Mouse (Mus musculus) neural tube, embryonic 14.5 days (tissue): ENCODE measurements around the gene Nudt4. TPM values are rescaled to one million over a fixed set of nuclear protein-coding genes. Genes with fewer than 3 reads are reported as not detected.
A peak's percentile ranks its signal among the peaks of the same experiment; 100 is the strongest.
"Not testable (repeated sequence)": the region's sequence is repeated elsewhere in the genome, so short reads cannot be mapped to it uniquely, and the experiment has no call there.

Experiments used
- ATAC-seq: fragments of 200-750 bp; cut with Nextera tagmentation; 2 replicates; pipeline ENCODE4 v1.8.0; 2017; ENCODE audit warnings: low read depth, mild to moderate bottlenecking, moderate TSS enrichment, moderate library complexity
- H3K27ac ChIP-seq: fragments of 300-500 bp; sonication (generic); 2 replicates; pipeline ENCODE4 v1.5.1; 2014; ENCODE audit warnings: low read depth, mild to moderate bottlenecking, control low read depth, low read length, moderate library complexity, mixed read lengths
- H3K27me3 ChIP-seq: fragments of 300-500 bp; sonication (generic); 2 replicates; pipeline ENCODE4 v1.6.1; 2014; ENCODE audit warnings: low read length; ENCODE audit not compliant: control insufficient read depth, insufficient read depth
- H3K36me3 ChIP-seq: fragments of 300-500 bp; sonication (generic); 2 replicates; pipeline ENCODE4 v1.6.1; 2014; ENCODE audit warnings: low read length, mixed read lengths; ENCODE audit not compliant: control insufficient read depth, insufficient read depth
- H3K4me1 ChIP-seq: fragments of 300-500 bp; sonication (generic); 2 replicates; pipeline ENCODE4 v1.6.1; 2014; ENCODE audit warnings: low read length; ENCODE audit not compliant: control insufficient read depth, insufficient read depth
- H3K4me2 ChIP-seq: fragments of 300-500 bp; sonication (generic); 2 replicates; pipeline ENCODE4 v1.6.1; 2014; ENCODE audit warnings: mild to moderate bottlenecking, low read depth, low read length, control low read depth
- H3K4me3 ChIP-seq: fragments of 300-500 bp; sonication (generic); 2 replicates; pipeline ENCODE4 v1.5.1; 2014; ENCODE audit warnings: low read depth, low read length, control low read depth, mixed read lengths
- H3K9ac ChIP-seq: fragments of 300-500 bp; sonication (generic); replicated peaks from 2 replicates; pipeline ENCODE4 v1.6.1; 2014; ENCODE audit warnings: low read depth, mild to moderate bottlenecking, control low read depth, low read length, mixed read lengths
- H3K9me3 ChIP-seq: fragments of 300-500 bp; sonication (generic); 2 replicates; pipeline ENCODE4 v1.6.1; 2016; ENCODE audit warnings: low read length; ENCODE audit not compliant: control insufficient read depth
- WGBS: fragments of 180-500 bp; shearing (Covaris S2); extraction: QIAGEN DNeasy Blood & Tissue Kit; methylation state at CpG from one replicate; pipeline ENCODE4 v1.1.7; 2014; 5-methylcytosine and 5-hydroxymethylcytosine counted together
- polyA plus RNA-seq: library from polyadenylated mRNA; unstranded; fragments of >200 nt; fragmentation: Nextera tagmentation; extraction: Ambion mirVana; gene quantifications from 2 replicates; pipeline ENCODE4 v1.2.1, GENCODE M21; 2014

The Nudt4 gene
- polyA plus RNA-seq, 1 experiment from 2014 or later, result 91.5 TPM

DNA sequence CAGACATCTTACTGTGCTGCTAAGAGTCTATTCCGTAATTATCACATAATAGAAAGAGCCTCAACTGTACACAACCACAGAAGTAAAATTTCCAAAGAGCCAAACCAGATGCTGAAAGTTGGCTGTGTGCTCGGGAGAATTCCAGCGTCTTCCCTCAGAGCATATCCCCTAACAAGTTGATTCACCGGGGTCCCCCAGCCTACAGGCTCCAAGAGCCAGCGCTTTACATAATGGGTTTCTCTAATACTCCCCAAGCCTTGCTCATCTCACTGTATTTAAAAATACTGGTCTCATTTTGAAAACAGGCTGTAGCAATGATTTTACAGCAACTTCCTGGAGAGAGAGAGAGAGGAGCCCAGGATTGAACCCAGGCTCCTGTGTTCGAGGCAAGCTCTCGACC is 2.3 kb downstream of the Nudt4 start:
- Histone ChIP-seq H3K27ac (no peak overlapping the region), H3K4me1 (peaks cover 16% of the 10 kb centered on the region; the same call in 1 of the 2 replicates)
- ATAC-seq, result no peak

GRCm38 (mm10) chr10:95560394-95560983 is 3.5 kb downstream of the Nudt4 start:
- H3K4me2 ChIP-seq, result 0 out of 2 replicates have a peak overlapping the region, but pooled peaks have one; percentile 1
- H3K36me3 ChIP-seq, result no peaks in the 10 kb centered on the region
- ATAC-seq, result no peak
- H3K4me3 ChIP-seq, result no peak overlapping the region
- 85% methylated on average over 9 of the region's 9 CpGs for WGBS
- no peaks in the 10 kb centered on the region for H3K9me3 ChIP-seq
- H3K9ac ChIP-seq, result no peak overlapping the region
- H3K4me1 ChIP-seq, result peaks cover 16% of the 10 kb centered on the region; the same call in 1 of the 2 replicates
- no peaks in the 10 kb centered on the region for H3K27me3 ChIP-seq
- H3K27ac ChIP-seq, result no peak overlapping the region

More for the DNA sequence above, 2.3 kb downstream of the Nudt4 start:
- Histone ChIP-seq H3K9me3 (no peaks in the 10 kb centered on the region), H3K4me3 (peak overlapping the region; percentile 93), H3K9ac (no peak overlapping the region), H3K4me2 (peak overlapping the region; percentile 61), H3K36me3 (no peaks in the 10 kb centered on the region), H3K27me3 (no peaks in the 10 kb centered on the region)
- WGBS, result 48% methylated on average over 7 of the region's 7 CpGs

- Histone ChIP-seq H3K9ac (no peak overlapping the region), H3K4me2 (no peak overlapping the region), H3K27ac (no peak overlapping the region), H3K9me3 (no peaks in the 10 kb centered on the region), H3K36me3 (no peaks in the 10 kb centered on the region), H3K4me1 (peaks cover 16% of the 10 kb centered on the region; the same call in 1 of the 2 replicates), H3K27me3 (no peaks in the 10 kb centered on the region), H3K4me3 (no peak overlapping the region)
- no peak for ATAC-seq
- WGBS, result 83% methylated on average over 7 of the region's 7 CpGs
Measured at GRCm38 (mm10) chr10:95559426-95559825, 4.5 kb downstream of the Nudt4 start.

DNA sequence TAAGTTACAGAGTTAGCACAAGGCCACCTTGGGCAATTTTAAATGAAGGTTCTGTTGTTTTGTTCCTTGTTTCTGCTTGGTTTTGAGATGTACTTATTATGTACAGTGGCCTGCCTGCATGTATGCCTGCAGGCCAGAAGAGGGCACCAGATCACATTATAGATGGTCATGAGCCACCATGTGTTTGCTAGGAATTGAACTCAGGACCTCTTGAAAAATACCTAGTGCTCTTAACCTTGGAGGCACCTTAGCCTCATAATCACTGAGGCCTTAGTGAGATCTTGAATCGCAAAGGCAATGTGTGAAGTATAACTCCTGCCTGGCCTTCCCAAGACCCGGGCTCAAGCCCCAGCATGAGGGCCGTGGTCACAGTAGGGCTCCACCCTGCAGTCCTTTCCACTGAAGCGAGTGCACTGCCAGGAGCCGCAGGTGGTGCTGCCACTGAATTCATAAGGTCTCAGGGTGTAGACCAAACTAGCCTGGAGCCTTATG is 6.6 kb downstream of the Nudt4 start:
- WGBS, result 82% methylated on average over 5 of the region's 5 CpGs
- Histone ChIP-seq H3K27ac (no peak overlapping the region), H3K4me3 (no peak overlapping the region), H3K27me3 (no peaks in the 10 kb centered on the region), H3K4me2 (no peak overlapping the region), H3K36me3 (no peaks in the 10 kb centered on the region), H3K9me3 (no peaks in the 10 kb centered on the region), H3K9ac (no peak overlapping the region), H3K4me1 (peaks cover 14% of the 10 kb centered on the region; the same call in 1 of the 2 replicates)
- ATAC-seq, result no peak

DNA sequence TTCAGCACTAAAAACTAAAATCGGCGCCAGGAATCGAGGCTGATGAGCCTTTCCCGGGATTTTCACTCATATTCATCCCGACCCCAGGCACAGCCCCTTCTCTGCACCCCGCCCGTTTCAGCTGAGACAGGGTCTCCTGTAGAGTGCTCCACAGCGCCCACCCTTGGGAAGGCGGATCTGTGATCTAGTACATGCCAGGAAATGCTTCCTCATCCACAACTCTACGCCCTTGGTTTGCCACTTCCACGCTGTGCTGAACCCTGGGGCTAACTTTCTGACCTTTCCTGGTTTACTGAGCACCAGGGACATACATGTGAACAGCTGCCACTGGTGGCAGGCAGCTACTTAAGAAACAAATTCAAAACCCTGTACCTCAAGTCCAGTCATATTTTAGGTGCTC is 8.1 kb downstream of the Nudt4 start:
- H3K27me3 ChIP-seq, result no peaks in the 10 kb centered on the region
- no peak overlapping the region for H3K4me3 ChIP-seq
- no peak overlapping the region for H3K27ac ChIP-seq
- no peak overlapping the region for H3K4me2 ChIP-seq
- 82% methylated on average over 11 of the region's 11 CpGs for WGBS
- H3K36me3 ChIP-seq, result no peaks in the 10 kb centered on the region
- no peak for ATAC-seq
- H3K9ac ChIP-seq, result no peak overlapping the region
- peaks cover 6% of the 10 kb centered on the region; the same call in 1 of the 2 replicates for H3K4me1 ChIP-seq
- H3K9me3 ChIP-seq, result no peaks in the 10 kb centered on the region

- Histone ChIP-seq H3K27me3 (no peaks in the 10 kb centered on the region), H3K27ac (no peak overlapping the region), H3K4me3 (no peak overlapping the region), H3K9ac (no peak overlapping the region), H3K4me2 (no peak overlapping the region), H3K36me3 (peaks cover 9% of the 10 kb centered on the region; the same call in 1 of the 2 replicates), H3K9me3 (no peaks in the 10 kb centered on the region), H3K4me1 (no peaks in the 10 kb centered on the region)
- 53% methylated on average over 3 of the region's 3 CpGs for WGBS
- no peak for ATAC-seq
Measured at GRCm38 (mm10) chr10:95552326-95552725, 11.6 kb downstream of the Nudt4 start.

GRCm38 (mm10) chr10:95551752-95552151 is 12.2 kb downstream of the Nudt4 start:
- H3K27ac ChIP-seq, result no peak overlapping the region
- H3K9me3 ChIP-seq, result no peaks in the 10 kb centered on the region
- peaks cover 9% of the 10 kb centered on the region; the same call in 1 of the 2 replicates for H3K36me3 ChIP-seq
- H3K4me2 ChIP-seq, result no peak overlapping the region
- H3K4me1 ChIP-seq, result no peaks in the 10 kb centered on the region
- no peak overlapping the region for H3K4me3 ChIP-seq
- no peak overlapping the region for H3K9ac ChIP-seq
- no peak for ATAC-seq
- no peaks in the 10 kb centered on the region for H3K27me3 ChIP-seq

DNA sequence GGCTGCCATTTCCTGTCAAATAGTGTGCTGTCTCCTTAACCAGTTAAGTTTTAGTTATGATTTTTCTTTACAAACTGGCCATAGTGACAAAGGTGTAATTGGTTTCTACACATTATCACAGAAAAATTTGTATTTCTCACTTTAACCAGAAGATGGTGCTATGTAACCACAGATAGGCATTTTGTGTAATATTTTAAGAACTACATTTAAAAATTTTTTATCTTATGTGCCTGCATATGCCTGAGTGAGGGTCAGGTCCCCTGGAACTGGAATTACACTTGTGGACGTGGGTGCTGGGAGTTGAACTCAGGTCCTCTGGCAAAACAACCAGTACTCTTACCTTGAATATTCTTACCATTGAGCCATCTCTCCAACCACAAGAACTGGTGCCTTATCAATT is 13.4 kb downstream of the Nudt4 start:
- H3K4me3 ChIP-seq, result no peak overlapping the region
- no peak overlapping the region for H3K4me2 ChIP-seq
- ATAC-seq, result no peak
- H3K9me3 ChIP-seq, result no peaks in the 10 kb centered on the region
- H3K27me3 ChIP-seq, result no peaks in the 10 kb centered on the region
- H3K36me3 ChIP-seq, result peaks cover 9% of the 10 kb centered on the region; the same call in 1 of the 2 replicates
- H3K4me1 ChIP-seq, result no peaks in the 10 kb centered on the region
- no peak overlapping the region for H3K9ac ChIP-seq
- 64% methylated on average over 1 of the region's 1 CpGs for WGBS
- H3K27ac ChIP-seq, result no peak overlapping the region

DNA sequence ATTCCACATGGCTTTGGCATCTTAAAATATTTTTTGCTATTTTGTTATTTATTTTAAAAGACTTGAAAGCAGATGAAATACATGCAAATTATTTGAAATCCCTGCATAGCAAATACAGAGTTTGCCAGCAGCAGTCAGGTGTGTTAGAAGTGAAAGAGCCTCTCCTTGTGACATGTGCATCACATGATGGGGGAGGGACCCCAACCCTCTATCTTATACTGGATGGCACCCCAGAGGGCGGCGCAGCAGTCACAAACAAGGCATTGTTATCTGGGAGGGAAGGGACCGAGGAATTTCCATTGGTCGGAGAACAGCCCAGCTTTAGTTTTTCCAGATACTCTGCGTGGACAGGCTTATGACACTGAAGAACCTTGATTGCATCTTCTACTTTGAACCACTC is 14.9 kb downstream of the Nudt4 start:
- not testable (repeated sequence) for H3K4me3 ChIP-seq, H3K4me2 ChIP-seq, H3K36me3 ChIP-seq, H3K9me3 ChIP-seq, H3K9ac ChIP-seq, ATAC-seq, H3K27me3 ChIP-seq, H3K4me1 ChIP-seq, H3K27ac ChIP-seq
- 67% methylated on average over 5 of the region's 5 CpGs for WGBS
